Mouse (Mus musculus) central nervous system, embryonic 11.5 days (tissue): ENCODE results near the gene Dhx8. TPM values are rescaled to one million over a fixed set of nuclear protein-coding genes. Genes with fewer than 3 reads are reported as not detected.

Source experiments
- polyA plus RNA-seq: library from polyadenylated mRNA; depleted of rRNA; stranded (reverse); fragments of >200 nt; gene quantifications from 2 replicates; pipeline ENCODE4 v1.2.3, GENCODE M21; 2012; rRNA removed

Dhx8 gene
- 31.4 and 35.7 TPM in 2 replicates for polyA plus RNA-seq

DNA sequence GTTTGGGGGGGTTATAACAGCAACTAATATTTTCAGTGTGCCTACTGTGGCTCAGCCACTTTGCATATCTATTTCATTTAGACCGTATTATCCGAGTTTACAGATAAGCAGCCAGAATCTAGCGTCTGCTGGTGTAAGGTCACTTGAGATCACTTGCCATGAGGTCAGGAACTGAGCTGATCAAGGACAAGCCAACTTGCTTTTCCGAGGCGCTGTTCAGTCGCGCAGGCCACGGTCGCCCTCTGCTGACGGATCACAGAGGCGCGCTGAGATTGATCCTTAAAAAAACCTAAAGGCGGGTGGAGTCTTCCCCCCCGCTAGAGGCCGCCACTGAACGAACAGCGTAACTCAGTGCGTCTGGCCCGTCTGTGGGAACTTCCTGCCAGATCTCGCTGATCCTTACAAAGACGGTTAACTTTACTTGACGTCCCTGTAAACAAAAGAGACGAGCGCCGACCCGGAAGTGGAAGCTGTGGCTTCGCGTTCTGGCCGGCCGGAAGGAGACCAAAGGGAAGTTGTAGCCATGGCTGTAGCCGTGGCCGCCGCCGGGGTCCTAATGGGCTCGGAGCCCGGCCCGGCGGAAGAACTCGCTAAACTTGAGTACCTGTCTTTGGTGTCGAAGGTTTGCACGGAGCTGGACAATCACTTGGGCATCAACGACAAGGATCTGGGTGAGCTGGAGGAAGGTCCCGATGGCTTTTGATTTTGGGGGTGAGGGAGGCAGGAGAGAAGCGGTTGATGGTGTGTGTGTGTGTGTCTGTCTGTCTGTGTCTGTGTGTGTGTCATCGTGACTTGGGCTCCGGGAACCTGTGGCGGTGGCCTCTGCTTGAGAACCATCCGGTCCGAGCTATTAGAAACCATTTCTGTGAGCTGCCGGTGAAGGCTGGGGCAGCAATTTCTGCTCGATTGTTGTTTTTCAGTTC, at the start of gene Dhx8:
TSS of gene Dhx8 (plus strand) at position 402 of the 923 bp plus-strand sequence.

DNA sequence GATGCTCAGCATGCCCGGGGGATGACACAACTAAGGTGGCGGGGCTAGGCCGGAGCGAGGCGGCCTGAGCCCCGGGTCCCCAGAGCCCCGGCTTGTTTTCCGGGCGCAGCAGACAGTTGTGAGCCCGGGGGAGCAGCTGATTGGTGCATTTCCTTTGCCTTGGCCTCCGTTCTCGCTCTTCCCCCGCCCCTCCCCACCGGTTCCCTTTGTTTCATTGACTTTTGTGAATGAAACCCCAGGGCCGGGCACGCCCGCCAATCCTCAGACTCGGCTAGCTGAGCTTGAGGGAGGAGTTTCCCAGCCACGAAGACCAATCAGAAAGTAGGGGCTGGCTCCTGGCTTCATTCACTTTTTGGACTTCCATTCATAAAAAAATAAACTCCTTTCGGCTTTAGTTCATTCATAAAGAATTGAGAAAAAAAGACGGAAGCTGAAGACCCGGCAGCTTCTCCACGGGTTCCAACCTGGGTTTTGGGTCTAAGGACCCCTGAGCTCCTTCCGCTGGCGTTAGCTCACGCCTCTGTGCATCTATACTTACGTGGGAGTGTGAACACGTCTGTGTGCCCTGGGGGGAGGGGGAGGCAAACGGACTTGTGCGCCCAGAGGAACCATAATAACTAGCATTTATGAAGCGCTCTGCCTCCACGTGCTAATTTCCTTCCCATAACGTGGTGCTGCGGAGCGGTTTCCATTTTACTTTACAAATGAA, 52.6 kb downstream of the Dhx8 start, which contains the start of gene Etv4:
TSS of gene Etv4 (minus strand) at position 229 of the 709 bp plus-strand sequence.

Other genes starting within 250 kb of the Dhx8 start
- 17.4 and 18.9 TPM in 2 replicates for gene Brca1, start 181.0 kb upstream of the Dhx8 start, polyA plus RNA-seq
- 82.2 and 99.2 TPM in 2 replicates for gene Nbr1, start 180.8 kb upstream of the Dhx8 start, polyA plus RNA-seq
- gene Tmem106a, start 150.7 kb upstream of the Dhx8 start, polyA plus RNA-seq, result 2.8 and 3.0 TPM in 2 replicates
- not detected in 2 replicates for gene Gm11634, start 133.7 kb upstream of the Dhx8 start, polyA plus RNA-seq
- 27.1 and 46.1 TPM in 2 replicates for gene Rdm1, start 105.7 kb upstream of the Dhx8 start, polyA plus RNA-seq
- gene Arl4d, start 67.4 kb upstream of the Dhx8 start, polyA plus RNA-seq, result 12.3 and 12.8 TPM in 2 replicates
- gene Etv4, start 52.5 kb downstream of the Dhx8 start, polyA plus RNA-seq, result 11.2 and 21.1 TPM in 2 replicates
- gene Meox1, start 161.5 kb downstream of the Dhx8 start, polyA plus RNA-seq, result 0.70 and 14.7 TPM in 2 replicates
- 0.86 and 1.2 TPM in 2 replicates for gene Sost, start 234.1 kb downstream of the Dhx8 start, polyA plus RNA-seq